10 mouse cellular contexts compared by ENCODE assay signal in genomic region chr7:28733211-28733610, GRCm38 (mm10). TPM values are rescaled to one million over a fixed set of nuclear protein-coding genes. Genes with fewer than 3 reads are reported as not detected.
DNase-seq lines count a peak whose midpoint lies in the region; ATAC-seq and TF ChIP-seq lines count a peak whose summit lies in the region.
"Had no signal": no experiment of that assay in that cellular context is flagged by ENCODE, and none has a peak within 500 bp of the region (broad histone marks: within the 10 kb centered on the region; RNA-seq: fewer than 3 reads in every experiment).

No protein-coding gene starts in this region.

- no peaks in the 10 kb centered on the region for H3K27me3 ChIP-seq in heart, postnatal 0 days (ENCODE audit: control insufficient read depth, insufficient read depth, low read length)
- H3K27me3 ChIP-seq in embryonic facial prominence, embryonic 10.5 days (replicated peaks; ENCODE audit: low read depth, poor library complexity, severe bottlenecking) = peaks cover 18% of the 10 kb centered on the region
- no peaks in the 10 kb centered on the region for H3K27me3 ChIP-seq in hindbrain, postnatal 0 days (ENCODE audit: insufficient read depth, low read length)
- H3K27me3 ChIP-seq in midbrain, embryonic 13.5 days = peaks cover 18% of the 10 kb centered on the region

- H3K9me3 ChIP-seq in heart, postnatal 0 days (replicated peaks; ENCODE audit: control insufficient read depth, low read length) = peaks cover 12% of the 10 kb centered on the region
- peaks cover 13% of the 10 kb centered on the region for H3K9me3 ChIP-seq in embryonic facial prominence, embryonic 10.5 days
- peaks cover 3% of the 10 kb centered on the region; the same call in 1 of the 2 replicates for H3K9me3 ChIP-seq in hindbrain, postnatal 0 days (ENCODE audit: low read length)
- H3K9me3 ChIP-seq in midbrain, embryonic 13.5 days = no peaks in the 10 kb centered on the region

- 26% methylated on average over 11 of the region's 11 CpGs for WGBS in heart, postnatal 0 days
- WGBS in embryonic facial prominence, embryonic 10.5 days = 6% methylated on average over 11 of the region's 11 CpGs
- 13% methylated on average over 11 of the region's 11 CpGs for WGBS in hindbrain, postnatal 0 days
- 9% methylated on average over 11 of the region's 11 CpGs for WGBS in midbrain, embryonic 13.5 days

- H3K4me2 ChIP-seq in heart, postnatal 0 days (ENCODE audit: low read depth, low read length) = peak overlapping the region; percentile 62
- peak overlapping the region; percentile 56 for H3K4me2 ChIP-seq in hindbrain, postnatal 0 days (ENCODE audit: low read depth, low read length)
- H3K4me2 ChIP-seq in midbrain, embryonic 13.5 days (replicated peaks) = peak overlapping the region; percentile 64

- H3K27ac ChIP-seq in heart, postnatal 0 days (ENCODE audit: low read depth) = no peak overlapping the region
- H3K27ac ChIP-seq in embryonic facial prominence, embryonic 10.5 days (replicated peaks) = peak overlapping the region; percentile 76
- no peak overlapping the region for H3K27ac ChIP-seq in hindbrain, postnatal 0 days
- H3K27ac ChIP-seq in midbrain, embryonic 13.5 days = no peak overlapping the region

- 0 out of 2 replicates have a peak, but pooled peaks have one; percentile 2 for ATAC-seq in heart, postnatal 0 days (ENCODE audit: insufficient read depth, low read depth)
- ATAC-seq in hindbrain, postnatal 0 days = 0 out of 2 replicates have a peak, but pooled peaks have one; percentile 1
- peak; percentile 19; the same call in 1 of the 2 replicates for ATAC-seq in midbrain, embryonic 13.5 days
- ATAC-seq in erythroid progenitor cell, adult 5-6 weeks (replicated peaks; ENCODE audit: low FRiP score, poor library complexity, severe bottlenecking) = no peak
- no peak for ATAC-seq in monocyte, adult 5-6 weeks (replicated peaks; ENCODE audit: insufficient number of reproducible peaks, low FRiP score, low TSS enrichment, poor library complexity, severe bottlenecking)

- H3K36me3 ChIP-seq in heart, postnatal 0 days (replicated peaks; ENCODE audit: control insufficient read depth, insufficient read depth, low read length) = peaks cover 15% of the 10 kb centered on the region
- peaks cover 45% of the 10 kb centered on the region for H3K36me3 ChIP-seq in embryonic facial prominence, embryonic 10.5 days (replicated peaks)
- H3K36me3 ChIP-seq in hindbrain, postnatal 0 days (ENCODE audit: insufficient read depth, low read length) = no peaks in the 10 kb centered on the region
- peaks cover 23% of the 10 kb centered on the region for H3K36me3 ChIP-seq in midbrain, embryonic 13.5 days

- no peak for TF ChIP-seq EP300 in heart, postnatal 0 days (IDR thresholded peaks at IDR 0.05; ENCODE audit: low read depth)

- DNase-seq in heart, postnatal 0 days (ENCODE audit: low spot score) = no peak
- no peak for DNase-seq in heart, postnatal 14 days
- DNase-seq in embryonic facial prominence, embryonic 10.5 days (ENCODE audit: low spot score) = no peak
- no peak for DNase-seq in hindbrain, postnatal 0 days (ENCODE audit: low spot score)
- DNase-seq in layer of hippocampus, postnatal 10 days (ENCODE audit: low spot score in 2 of 2) = no peak

- H3K4me1 ChIP-seq in heart, postnatal 0 days (ENCODE audit: control insufficient read depth, insufficient read depth) = peaks cover 9% of the 10 kb centered on the region
- peaks cover 18% of the 10 kb centered on the region for H3K4me1 ChIP-seq in embryonic facial prominence, embryonic 10.5 days
- no peaks in the 10 kb centered on the region for H3K4me1 ChIP-seq in hindbrain, postnatal 0 days (ENCODE audit: insufficient read depth, low read length)
- peaks cover 11% of the 10 kb centered on the region for H3K4me1 ChIP-seq in midbrain, embryonic 13.5 days (replicated peaks)

- TF ChIP-seq CTCF in heart, postnatal 0 days (IDR thresholded peaks at IDR 0.05; ENCODE audit: low read depth) = no peak
- no peak for TF ChIP-seq CTCF in hindbrain, postnatal 0 days (IDR thresholded peaks at IDR 0.05; ENCODE audit: low read depth)

- H3K9ac ChIP-seq in heart, postnatal 0 days (replicated peaks; ENCODE audit: low read depth, low read length) = no peak overlapping the region
- H3K9ac ChIP-seq in hindbrain, postnatal 0 days (replicated peaks; ENCODE audit: low read length) = no peak overlapping the region
- peak overlapping the region; percentile 57; the same call in 1 of the 2 replicates for H3K9ac ChIP-seq in midbrain, embryonic 13.5 days (replicated peaks)

- intact Hi-C loops in heart, postnatal 14 days (cut with DNase I) = no loop called here

- H3K4me3 ChIP-seq in heart, postnatal 0 days (ENCODE audit: low read depth, low read length) = peak overlapping the region; percentile 42; the same call in 1 of the 2 replicates
- peak overlapping the region; percentile 61 for H3K4me3 ChIP-seq in embryonic facial prominence, embryonic 10.5 days
- peak overlapping the region; percentile 38 for H3K4me3 ChIP-seq in hindbrain, postnatal 0 days (ENCODE audit: low read length)
- H3K4me3 ChIP-seq in midbrain, embryonic 13.5 days (replicated peaks) = peak overlapping the region; percentile 45

RNA-seq across cellular contexts. Expression of gene Mrps12, which starts 8.4 kb away (rescaled TPM):
- total RNA-seq in heart, postnatal 0 days (2014; rRNA removed; ENCODE audit: low replicate concordance) = 73.9 and 95.4 TPM in 2 replicates
- polyA plus RNA-seq in heart, postnatal 0 days (2015; fragmentation: Nextera tagmentation; extraction: Ambion mirVana) = 133 and 134 TPM in 2 replicates
- 10 to 100 TPM; 55.6 to 55.9 TPM for total RNA-seq in heart, postnatal 14 days (2021)
- 163 and 164 TPM in 2 replicates for polyA plus RNA-seq in embryonic facial prominence, embryonic 10.5 days (2016; fragmentation: Nextera tagmentation; extraction: Ambion mirVana)
- 66.4 and 90.3 TPM in 2 replicates for total RNA-seq in hindbrain, postnatal 0 days (2014; rRNA removed)
- 110 and 111 TPM in 2 replicates for polyA plus RNA-seq in hindbrain, postnatal 0 days (2015; fragmentation: Nextera tagmentation; extraction: Ambion mirVana)
- 108 and 112 TPM in 2 replicates for polyA plus RNA-seq in midbrain, embryonic 13.5 days (2015; fragmentation: Nextera tagmentation; extraction: Ambion mirVana)
- total RNA-seq in erythroid progenitor cell, adult 5-6 weeks (2015; ENCODE audit: low replicate concordance) = 12.6 and 27.2 TPM in 2 replicates
- 16.2 and 17.5 TPM in 2 replicates for total RNA-seq in erythroid progenitor cell, adult 5-6 weeks (2017; ENCODE audit: low replicate concordance)
- total RNA-seq in monocyte, adult 5-6 weeks (2017) = 31.4 to 44.6 TPM (median 33.7 TPM) in 3 replicates
- 10 to 100 TPM; 45.7 to 52.1 TPM for total RNA-seq in layer of hippocampus, postnatal 10 days (2021)

RNA-seq across cellular contexts. Expression of gene Sars2, which starts 8.6 kb away (rescaled TPM):
- total RNA-seq in heart, postnatal 0 days (2014; rRNA removed; ENCODE audit: low replicate concordance) = 22.6 and 33.4 TPM in 2 replicates
- 15.8 and 17.0 TPM in 2 replicates for polyA plus RNA-seq in heart, postnatal 0 days (2015; fragmentation: Nextera tagmentation; extraction: Ambion mirVana)
- 10 to 100 TPM; 14.1 to 16.3 TPM for total RNA-seq in heart, postnatal 14 days (2021)
- 40.3 and 44.6 TPM in 2 replicates for polyA plus RNA-seq in embryonic facial prominence, embryonic 10.5 days (2016; fragmentation: Nextera tagmentation; extraction: Ambion mirVana)
- total RNA-seq in hindbrain, postnatal 0 days (2014; rRNA removed) = 17.3 and 17.9 TPM in 2 replicates
- polyA plus RNA-seq in hindbrain, postnatal 0 days (2015; fragmentation: Nextera tagmentation; extraction: Ambion mirVana) = 18.9 and 20.2 TPM in 2 replicates
- polyA plus RNA-seq in midbrain, embryonic 13.5 days (2015; fragmentation: Nextera tagmentation; extraction: Ambion mirVana) = 22.4 and 22.9 TPM in 2 replicates
- total RNA-seq in erythroid progenitor cell, adult 5-6 weeks (2015; ENCODE audit: low replicate concordance) = 1.3 and 6.1 TPM in 2 replicates
- 0.39 and 4.4 TPM in 2 replicates for total RNA-seq in erythroid progenitor cell, adult 5-6 weeks (2017; ENCODE audit: low replicate concordance)
- total RNA-seq in monocyte, adult 5-6 weeks (2017) = 2.7 to 8.8 TPM (median 3.8 TPM) in 3 replicates
- 10 to 100 TPM; 14.1 to 17.2 TPM for total RNA-seq in layer of hippocampus, postnatal 10 days (2021)

RNA-seq across cellular contexts. Expression of gene Fbxo17, which starts 16.6 kb away (rescaled TPM):
- 4.7 and 7.8 TPM in 2 replicates for total RNA-seq in heart, postnatal 0 days (2014; rRNA removed; ENCODE audit: low replicate concordance)
- 4.5 and 5.1 TPM in 2 replicates for polyA plus RNA-seq in heart, postnatal 0 days (2015; fragmentation: Nextera tagmentation; extraction: Ambion mirVana)
- total RNA-seq in heart, postnatal 14 days (2021) = under 1 TPM; 0.44 to 0.74 TPM
- 11.9 and 14.3 TPM in 2 replicates for polyA plus RNA-seq in embryonic facial prominence, embryonic 10.5 days (2016; fragmentation: Nextera tagmentation; extraction: Ambion mirVana)
- total RNA-seq in hindbrain, postnatal 0 days (2014; rRNA removed) = 3.7 and 5.0 TPM in 2 replicates
- 6.5 and 7.7 TPM in 2 replicates for polyA plus RNA-seq in hindbrain, postnatal 0 days (2015; fragmentation: Nextera tagmentation; extraction: Ambion mirVana)
- 3.3 and 4.0 TPM in 2 replicates for polyA plus RNA-seq in midbrain, embryonic 13.5 days (2015; fragmentation: Nextera tagmentation; extraction: Ambion mirVana)
- 2.5 TPM in 1 of 2 replicates, not detected in the other for total RNA-seq in erythroid progenitor cell, adult 5-6 weeks (2015; ENCODE audit: low replicate concordance)
- 1.3 TPM in 1 of 2 replicates, not detected in the other for total RNA-seq in erythroid progenitor cell, adult 5-6 weeks (2017; ENCODE audit: low replicate concordance)
- total RNA-seq in monocyte, adult 5-6 weeks (2017) = 4.9 TPM in 1 of 3 replicates, not detected in the others
- 1 to 10 TPM; 2.0 to 2.2 TPM for total RNA-seq in layer of hippocampus, postnatal 10 days (2021)
- polyA plus RNA-seq: G1E had no signal

RNA-seq across cellular contexts. Expression of gene Ccer2, which starts 22.8 kb away (rescaled TPM):
- total RNA-seq in heart, postnatal 0 days (2014; rRNA removed; ENCODE audit: low replicate concordance) = not detected in 2 replicates
- polyA plus RNA-seq in heart, postnatal 0 days (2015; fragmentation: Nextera tagmentation; extraction: Ambion mirVana) = not detected in 2 replicates
- not detected for total RNA-seq in heart, postnatal 14 days (2021)
- polyA plus RNA-seq in embryonic facial prominence, embryonic 10.5 days (2016; fragmentation: Nextera tagmentation; extraction: Ambion mirVana) = 0.49 and 2.1 TPM in 2 replicates
- total RNA-seq in hindbrain, postnatal 0 days (2014; rRNA removed) = not detected in 2 replicates
- polyA plus RNA-seq in hindbrain, postnatal 0 days (2015; fragmentation: Nextera tagmentation; extraction: Ambion mirVana) = 1.4 and 1.9 TPM in 2 replicates
- 0.26 and 0.58 TPM in 2 replicates for polyA plus RNA-seq in midbrain, embryonic 13.5 days (2015; fragmentation: Nextera tagmentation; extraction: Ambion mirVana)
- not detected in 2 replicates for total RNA-seq in erythroid progenitor cell, adult 5-6 weeks (2015; ENCODE audit: low replicate concordance)
- not detected in 2 replicates for total RNA-seq in erythroid progenitor cell, adult 5-6 weeks (2017; ENCODE audit: low replicate concordance)
- total RNA-seq in monocyte, adult 5-6 weeks (2017) = not detected in 3 replicates
- total RNA-seq in layer of hippocampus, postnatal 10 days (2021) = under 1 TPM; 0.46 to 0.54 TPM
- total RNA-seq: G1E had no signal
- polyA plus RNA-seq: G1E; large intestine, adult 2 months had no signal

RNA-seq across cellular contexts. Expression of gene Sirt2, which starts 33.3 kb away (rescaled TPM):
- 44.7 and 53.0 TPM in 2 replicates for total RNA-seq in heart, postnatal 0 days (2014; rRNA removed; ENCODE audit: low replicate concordance)
- polyA plus RNA-seq in heart, postnatal 0 days (2015; fragmentation: Nextera tagmentation; extraction: Ambion mirVana) = 60.6 and 61.0 TPM in 2 replicates
- total RNA-seq in heart, postnatal 14 days (2021) = 10 to 100 TPM; 71.6 to 75.1 TPM
- 64.4 and 64.8 TPM in 2 replicates for polyA plus RNA-seq in embryonic facial prominence, embryonic 10.5 days (2016; fragmentation: Nextera tagmentation; extraction: Ambion mirVana)
- total RNA-seq in hindbrain, postnatal 0 days (2014; rRNA removed) = 92.6 and 95.5 TPM in 2 replicates
- polyA plus RNA-seq in hindbrain, postnatal 0 days (2015; fragmentation: Nextera tagmentation; extraction: Ambion mirVana) = 147 and 160 TPM in 2 replicates
- 102 and 108 TPM in 2 replicates for polyA plus RNA-seq in midbrain, embryonic 13.5 days (2015; fragmentation: Nextera tagmentation; extraction: Ambion mirVana)
- 38.9 and 40.2 TPM in 2 replicates for total RNA-seq in erythroid progenitor cell, adult 5-6 weeks (2015; ENCODE audit: low replicate concordance)
- total RNA-seq in erythroid progenitor cell, adult 5-6 weeks (2017; ENCODE audit: low replicate concordance) = 3.6 and 14.5 TPM in 2 replicates
- 32.9 to 55.7 TPM (median 54.2 TPM) in 3 replicates for total RNA-seq in monocyte, adult 5-6 weeks (2017)
- total RNA-seq in layer of hippocampus, postnatal 10 days (2021) = 100 to 1,000 TPM; 150 to 167 TPM

Comparison
In these comparisons a context has a peak if more than half of its experiments do, and no peak if none do; other contexts are left out.
1. ATAC-seq: peak in heart, postnatal 0 days (single experiment), hindbrain, postnatal 0 days (single experiment) and midbrain, embryonic 13.5 days (single experiment); none in erythroid progenitor cell, adult 5-6 weeks (single experiment) and monocyte, adult 5-6 weeks (single experiment).
2. Peak in every context shown above with its lines, with median percentiles within 50 percentile points of each other: H3K4me2 ChIP-seq and H3K4me3 ChIP-seq.